Mouse (Mus musculus) lung, adult 2 months (tissue): ENCODE measurements at regions not wholly inside any gene's neighbourhood (a gene's known extent, or its start where the extent isn't known, plus 50 kb on each side); places are given as distances from the start of the nearest gene placed in this dataset.

ENCODE experiments used
- DNase-seq: peaks from one replicate; pipeline ENCODE4 v3.0.0; 2022
- H3K4me1 ChIP-seq: fragments of 200-500 bp; 2 replicates; pipeline ENCODE4 v1.6.1; 2011; ENCODE audit warnings: low read length; ENCODE audit not compliant: control insufficient read depth, insufficient read depth
- H3K4me3 ChIP-seq: fragments of 200-500 bp; replicated peaks from 2 replicates; pipeline ENCODE3; 2011; ENCODE audit warnings: low read depth, mild to moderate bottlenecking, control low read depth, low read length; ENCODE audit errors: extremely low read depth
- CTCF ChIP-seq: fragments of 200-500 bp; IDR thresholded peaks from 2 replicates; pipeline ENCODE4 v1.5.1; 2011; ENCODE audit warnings: mild to moderate bottlenecking, low read length, control low read depth; ENCODE audit not compliant: insufficient read depth
- POLR2A ChIP-seq: fragments of 200-500 bp; IDR thresholded peaks from 2 replicates; pipeline ENCODE4 v1.6.1; 2011; ENCODE audit warnings: low read depth, mild to moderate bottlenecking, control low read depth, low read length, borderline replicate concordance; ENCODE audit errors: extremely low read depth
- WGBS: fragments of 180-500 bp; shearing (Covaris S2); methylation state at CpG from one replicate; pipeline ENCODE4 v1.1.7; 2018; 5-methylcytosine and 5-hydroxymethylcytosine counted together

DNA sequence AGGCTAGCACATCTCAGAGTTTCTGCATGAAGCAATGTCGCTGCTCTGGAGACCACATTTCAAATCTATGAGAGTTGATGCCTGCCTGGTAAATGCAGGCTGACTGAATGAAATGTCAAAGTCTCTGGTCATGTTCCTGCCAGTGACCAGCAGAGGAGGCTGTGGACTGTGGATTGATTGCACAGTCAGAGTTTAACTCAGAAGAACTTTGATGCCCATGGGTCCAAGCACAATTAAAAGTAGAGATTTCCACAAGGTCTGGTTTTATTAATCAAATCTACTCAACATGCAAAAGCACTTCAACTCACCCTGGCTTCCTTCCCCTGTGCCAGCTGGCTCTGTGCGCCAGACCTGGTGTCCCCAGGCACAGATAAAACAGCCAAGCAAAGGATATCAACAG is 81.3 kb downstream of the Hsd17b3 start:
- DNase-seq = no peak
- Histone ChIP-seq H3K4me3 (no peak overlapping the region), H3K4me1 (no peaks in the 10 kb centered on the region)
- TF ChIP-seq CTCF (peak; percentile 38), POLR2A (no peak)
- WGBS = 64% methylated on average over 2 of the region's 2 CpGs

DNA sequence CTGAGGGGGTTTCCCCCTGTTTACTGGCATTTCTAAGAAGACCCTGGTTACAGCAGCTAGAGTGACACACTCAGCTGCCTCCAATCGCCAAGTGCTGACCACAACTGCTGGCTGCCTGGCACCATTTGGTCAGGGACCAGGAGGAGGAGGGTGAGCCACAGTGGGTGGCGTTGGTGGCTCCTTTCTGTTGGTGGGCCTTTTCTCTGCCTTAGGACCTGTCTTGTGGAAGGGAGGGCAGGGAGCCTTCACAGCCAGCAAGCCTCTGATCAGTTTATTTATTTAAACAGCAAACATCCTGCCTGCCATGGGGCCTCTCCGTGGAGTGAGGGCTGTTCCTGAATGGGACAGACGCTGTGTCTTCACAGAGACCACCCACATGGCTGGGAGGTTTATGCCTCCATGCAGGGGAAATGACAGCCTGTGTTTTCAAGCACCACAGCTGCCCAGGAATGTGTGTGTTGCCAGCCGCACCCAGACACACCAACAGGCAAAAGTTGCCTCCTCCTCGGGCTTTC is 86.0 kb downstream of the Hsd17b3 start:
- Histone ChIP-seq H3K4me3 (no peak overlapping the region), H3K4me1 (no peaks in the 10 kb centered on the region)
- 19% methylated on average over 6 of the region's 6 CpGs for WGBS
- DNase-seq = no peak
- TF ChIP-seq POLR2A (no peak), CTCF (no peak)

DNA sequence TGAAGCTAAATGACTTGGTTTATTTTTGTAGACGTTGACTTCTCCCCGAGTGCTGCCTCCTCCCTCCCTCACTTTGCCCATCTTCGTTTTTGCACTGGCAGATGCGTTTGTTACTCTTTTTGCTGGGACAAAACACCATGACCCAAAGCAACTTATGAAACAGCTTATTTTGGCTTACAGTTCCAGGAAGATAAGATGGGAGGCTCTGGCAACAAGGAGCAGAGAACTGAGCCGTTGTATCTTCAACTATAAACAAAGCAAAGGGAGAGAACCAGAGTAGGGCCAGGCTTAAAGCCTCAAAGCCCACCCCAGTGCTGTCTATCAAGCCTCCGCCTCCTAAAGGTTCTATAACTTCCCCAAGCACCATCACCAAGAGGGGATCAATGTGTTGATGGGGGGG is 88.7 kb downstream of the Hsd17b3 start:
- TF ChIP-seq POLR2A = no peak
- TF ChIP-seq CTCF = no peak
- no peak for DNase-seq
- H3K4me3 ChIP-seq = no peak overlapping the region
- no peaks in the 10 kb centered on the region for H3K4me1 ChIP-seq
- WGBS = 56% methylated on average over 6 of the region's 6 CpGs

- DNase-seq = no peak
- TF ChIP-seq CTCF (no peak), POLR2A (no peak)
Measured at GRCm38 (mm10) chr13:63998647-63999046, 90.4 kb downstream of the Hsd17b3 start.

DNA sequence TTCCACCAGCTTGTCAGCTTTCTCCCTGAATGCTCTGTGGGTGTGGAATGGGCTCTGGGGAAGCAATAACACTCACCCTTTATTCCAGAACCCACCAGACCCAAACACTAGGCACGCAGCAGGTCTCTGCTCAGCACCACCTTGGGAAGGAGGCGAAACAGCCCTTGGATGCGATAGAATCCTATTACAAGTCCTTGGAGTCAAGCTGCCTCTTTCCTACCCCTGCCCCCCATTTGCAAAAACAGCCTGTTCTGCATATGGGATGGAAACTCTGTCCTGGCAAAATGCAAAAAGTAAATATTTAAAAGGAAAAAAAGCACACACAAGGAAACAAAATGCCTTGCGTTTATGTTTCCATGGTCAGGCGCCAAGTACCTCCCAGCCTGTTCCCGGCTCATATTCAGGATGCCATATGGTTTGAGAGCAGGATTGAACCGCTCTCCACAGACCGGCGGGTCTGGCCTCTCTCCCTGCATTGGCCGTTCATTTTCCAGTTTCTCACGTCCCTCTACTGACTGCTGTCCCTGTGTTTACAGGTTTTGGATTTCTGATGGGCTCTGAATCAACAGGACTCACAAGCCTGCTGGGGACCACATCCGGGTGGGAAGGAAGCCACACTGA is 95.1 kb downstream of the Hsd17b3 start:
- WGBS = 57% methylated on average over 12 of the region's 12 CpGs

More at GRCm38 (mm10) chr13:63998647-63999046, 90.4 kb downstream of the Hsd17b3 start:
- WGBS = 66% methylated on average over 10 of the region's 10 CpGs
- Histone ChIP-seq H3K4me3 (no peak overlapping the region), H3K4me1 (no peaks in the 10 kb centered on the region)

GRCm38 (mm10) chr13:63992989-63993388 is 96.0 kb downstream of the Hsd17b3 start:
- H3K4me1 ChIP-seq = no peaks in the 10 kb centered on the region
- H3K4me3 ChIP-seq = no peak overlapping the region
- DNase-seq = no peak
- 23% methylated on average over 1 of the region's 1 CpGs for WGBS
- TF ChIP-seq POLR2A (no peak), CTCF (no peak)

More for the DNA sequence above, 95.1 kb downstream of the Hsd17b3 start:
- TF ChIP-seq POLR2A (no peak), CTCF (no peak)
- no peak for DNase-seq
- Histone ChIP-seq H3K4me1 (no peaks in the 10 kb centered on the region), H3K4me3 (no peak overlapping the region)

DNA sequence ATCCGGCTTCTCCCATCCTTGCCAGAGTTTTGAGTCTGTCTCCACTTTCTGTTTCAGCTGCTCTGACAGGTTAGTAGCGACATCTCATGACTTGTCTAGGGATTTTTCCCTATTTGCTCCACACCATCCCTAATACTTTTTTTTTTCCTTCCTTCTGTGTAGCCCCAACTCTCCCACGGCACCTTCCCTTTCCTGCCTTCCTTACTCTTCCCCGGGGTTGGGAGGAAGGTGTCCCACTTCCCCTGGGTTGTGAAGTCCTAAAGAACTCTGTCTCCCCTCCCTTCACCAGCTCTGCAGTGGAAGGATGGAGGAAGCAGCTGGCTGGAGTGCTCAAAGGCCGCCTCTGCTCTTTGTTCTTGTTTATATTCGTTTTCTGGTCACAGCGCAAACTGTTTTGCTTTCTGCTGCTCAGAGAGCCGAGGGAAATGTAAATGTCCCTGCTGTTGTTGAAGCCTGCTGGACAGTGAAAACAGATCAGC is 98.5 kb downstream of the Hsd17b3 start:
- 14% methylated on average over 8 of the region's 8 CpGs for WGBS
- TF ChIP-seq POLR2A = no peak
- no peak for TF ChIP-seq CTCF
- H3K4me3 ChIP-seq = no peak overlapping the region
- H3K4me1 ChIP-seq = peaks cover 8% of the 10 kb centered on the region; the same call in 1 of the 2 replicates
- no peak for DNase-seq

GRCm38 (mm10) chr13:63989769-63990168 is 99.3 kb downstream of the Hsd17b3 start:
- 45% methylated on average over 2 of the region's 2 CpGs for WGBS
- no peak for TF ChIP-seq CTCF
- no peak for TF ChIP-seq POLR2A
- peaks cover 8% of the 10 kb centered on the region; the same call in 1 of the 2 replicates for H3K4me1 ChIP-seq

GRCm38 (mm10) chr13:63988263-63988662 is 100.8 kb downstream of the Hsd17b3 start:
- WGBS = 67% methylated on average over 4 of the region's 4 CpGs
- Histone ChIP-seq H3K4me3 (no peak overlapping the region), H3K4me1 (peaks cover 8% of the 10 kb centered on the region; the same call in 1 of the 2 replicates)
- no peak for DNase-seq
- TF ChIP-seq POLR2A (no peak), CTCF (no peak)

More at GRCm38 (mm10) chr13:63989769-63990168, 99.3 kb downstream of the Hsd17b3 start:
- H3K4me3 ChIP-seq = no peak overlapping the region
- DNase-seq = no peak

- TF ChIP-seq CTCF = no peak
- TF ChIP-seq POLR2A = no peak
- WGBS = 33% methylated on average over 5 of the region's 5 CpGs
- Histone ChIP-seq H3K4me1 (peaks cover 8% of the 10 kb centered on the region; the same call in 1 of the 2 replicates), H3K4me3 (no peak overlapping the region)
- no peak for DNase-seq
Measured at GRCm38 (mm10) chr13:63986681-63987080, 102.3 kb downstream of the Hsd17b3 start.
